Mouse (Mus musculus): ENCODE measurements around the gene Cers2. TPM values are rescaled to one million over a fixed set of nuclear protein-coding genes. Genes with fewer than 3 reads are reported as not detected.

Cers2 gene
- polyA plus RNA-seq, 1 experiment from 2014 or later, result 97.6 TPM

DNA sequence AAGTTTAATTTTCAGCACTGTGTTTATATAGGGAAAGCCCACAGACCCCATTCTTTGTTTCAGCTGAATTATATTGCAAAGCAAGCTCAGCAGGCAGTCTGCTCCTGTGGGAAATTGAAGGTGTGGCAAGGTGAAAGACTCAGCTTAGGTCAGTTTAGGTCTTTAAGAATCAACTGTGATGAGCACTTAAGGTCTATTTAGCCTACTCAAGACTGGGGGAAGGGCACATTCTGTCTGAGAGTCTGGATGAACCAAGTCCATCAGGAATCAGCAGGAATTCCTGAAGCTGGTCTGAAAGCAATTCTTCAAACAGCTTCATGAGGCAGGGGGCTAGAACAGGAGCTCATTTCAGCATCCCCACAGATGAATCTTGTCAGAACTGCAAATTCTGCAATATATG is 55.5 kb downstream of the Cers2 start:
- H3K27ac ChIP-seq, result no peak overlapping the region
- no peaks in the 10 kb centered on the region for H3K36me3 ChIP-seq (replicated peaks)
- no peaks in the 10 kb centered on the region for H3K4me1 ChIP-seq

More for the DNA sequence above, 55.5 kb downstream of the Cers2 start:
- H3K9ac ChIP-seq, result no peak overlapping the region
- no peak overlapping the region for H3K4me2 ChIP-seq
- ATAC-seq (replicated peaks), result no peak
- no peak overlapping the region for H3K4me3 ChIP-seq
- H3K9me3 ChIP-seq, result no peaks in the 10 kb centered on the region
- H3K27me3 ChIP-seq (replicated peaks), result no peaks in the 10 kb centered on the region

Other genes starting within 250 kb of the Cers2 start
- 17.2 and 17.4 TPM in 2 replicates for gene Pip5k1a, start 207.9 kb upstream of the Cers2 start, polyA plus RNA-seq (2015; fragmentation: Nextera tagmentation; extraction: Ambion mirVana)
- gene Vps72, start 203.8 kb upstream of the Cers2 start, polyA plus RNA-seq (2015; fragmentation: Nextera tagmentation; extraction: Ambion mirVana), result 212 and 216 TPM in 2 replicates
- gene Tmod4, start 190.3 kb upstream of the Cers2 start, polyA plus RNA-seq (2015; fragmentation: Nextera tagmentation; extraction: Ambion mirVana), result 1.7 and 2.0 TPM in 2 replicates
- 89.8 and 90.0 TPM in 2 replicates for gene Scnm1, start 180.8 kb upstream of the Cers2 start, polyA plus RNA-seq (2015; fragmentation: Nextera tagmentation; extraction: Ambion mirVana)
- gene Lysmd1, start 180.7 kb upstream of the Cers2 start, polyA plus RNA-seq (2015; fragmentation: Nextera tagmentation; extraction: Ambion mirVana), result 48.9 and 52.1 TPM in 2 replicates
- 3.0 and 3.6 TPM in 2 replicates for gene Tnfaip8l2, start 172.4 kb upstream of the Cers2 start, polyA plus RNA-seq (2015; fragmentation: Nextera tagmentation; extraction: Ambion mirVana)
- 33.1 and 42.6 TPM in 2 replicates for gene Sema6c, start 154.3 kb upstream of the Cers2 start, polyA plus RNA-seq (2015; fragmentation: Nextera tagmentation; extraction: Ambion mirVana)
- gene Gabpb2, start 96.9 kb upstream of the Cers2 start, polyA plus RNA-seq (2015; fragmentation: Nextera tagmentation; extraction: Ambion mirVana), result 3.4 and 3.7 TPM in 2 replicates
- 49.3 and 58.5 TPM in 2 replicates for gene Cdc42se1, start 86.1 kb upstream of the Cers2 start, polyA plus RNA-seq (2015; fragmentation: Nextera tagmentation; extraction: Ambion mirVana)
- 358 and 361 TPM in 2 replicates for gene Mllt11, start 82.6 kb upstream of the Cers2 start, polyA plus RNA-seq (2015; fragmentation: Nextera tagmentation; extraction: Ambion mirVana)
- gene Gm128, start 73.2 kb upstream of the Cers2 start, polyA plus RNA-seq (2015; fragmentation: Nextera tagmentation; extraction: Ambion mirVana), result 0.11 and 0.19 TPM in 2 replicates
- gene Bnipl, start 63.6 kb upstream of the Cers2 start, polyA plus RNA-seq (2015; fragmentation: Nextera tagmentation; extraction: Ambion mirVana), result 0.22 and 0.33 TPM in 2 replicates
- 43.0 and 43.7 TPM in 2 replicates for gene Mindy1, start 33.4 kb upstream of the Cers2 start, polyA plus RNA-seq (2015; fragmentation: Nextera tagmentation; extraction: Ambion mirVana)
- gene Prune1, start 32.7 kb upstream of the Cers2 start, polyA plus RNA-seq (2015; fragmentation: Nextera tagmentation; extraction: Ambion mirVana), result 67.9 and 76.9 TPM in 2 replicates
- gene Anxa9, start 7.6 kb upstream of the Cers2 start, polyA plus RNA-seq (2015; fragmentation: Nextera tagmentation; extraction: Ambion mirVana), result 0.33 and 0.56 TPM in 2 replicates
- 43.4 and 45.4 TPM in 2 replicates for gene Setdb1, start 42.4 kb downstream of the Cers2 start, polyA plus RNA-seq (2015; fragmentation: Nextera tagmentation; extraction: Ambion mirVana)
- gene 4930558C23Rik, start 88.0 kb downstream of the Cers2 start, polyA plus RNA-seq (2015; fragmentation: Nextera tagmentation; extraction: Ambion mirVana), result not detected in 2 replicates
- 17.7 and 19.7 TPM in 2 replicates for gene Arnt, start 119.6 kb downstream of the Cers2 start, polyA plus RNA-seq (2015; fragmentation: Nextera tagmentation; extraction: Ambion mirVana)
- gene Ctsk, start 184.5 kb downstream of the Cers2 start, polyA plus RNA-seq (2015; fragmentation: Nextera tagmentation; extraction: Ambion mirVana), result 6.5 and 8.0 TPM in 2 replicates
- gene Ctss, start 212.0 kb downstream of the Cers2 start, polyA plus RNA-seq (2015; fragmentation: Nextera tagmentation; extraction: Ambion mirVana), result 11.1 and 12.9 TPM in 2 replicates
- gene Hormad1, start 244.9 kb downstream of the Cers2 start, polyA plus RNA-seq (2015; fragmentation: Nextera tagmentation; extraction: Ambion mirVana), result not detected in 2 replicates

All from midbrain, embryonic 15.5 days (tissue).